Mouse (Mus musculus) embryonic fibroblast, embryonic 13.5 days (primary cell): ENCODE data around the gene Nr2e1.

ENCODE experiments used
- CTCF ChIP-seq: IDR thresholded peaks from 2 replicates; pipeline ENCODE4 v1.5.1; 2011; ENCODE audit warnings: mild to moderate bottlenecking, control low read depth, low read length, moderate library complexity, borderline replicate concordance; ENCODE audit not compliant: insufficient read depth
- POLR2A ChIP-seq: IDR thresholded peaks from 2 replicates; pipeline ENCODE4 v1.6.1; 2011; ENCODE audit warnings: low read depth, mild to moderate bottlenecking, control low read depth, low read length, moderate library complexity

DNA sequence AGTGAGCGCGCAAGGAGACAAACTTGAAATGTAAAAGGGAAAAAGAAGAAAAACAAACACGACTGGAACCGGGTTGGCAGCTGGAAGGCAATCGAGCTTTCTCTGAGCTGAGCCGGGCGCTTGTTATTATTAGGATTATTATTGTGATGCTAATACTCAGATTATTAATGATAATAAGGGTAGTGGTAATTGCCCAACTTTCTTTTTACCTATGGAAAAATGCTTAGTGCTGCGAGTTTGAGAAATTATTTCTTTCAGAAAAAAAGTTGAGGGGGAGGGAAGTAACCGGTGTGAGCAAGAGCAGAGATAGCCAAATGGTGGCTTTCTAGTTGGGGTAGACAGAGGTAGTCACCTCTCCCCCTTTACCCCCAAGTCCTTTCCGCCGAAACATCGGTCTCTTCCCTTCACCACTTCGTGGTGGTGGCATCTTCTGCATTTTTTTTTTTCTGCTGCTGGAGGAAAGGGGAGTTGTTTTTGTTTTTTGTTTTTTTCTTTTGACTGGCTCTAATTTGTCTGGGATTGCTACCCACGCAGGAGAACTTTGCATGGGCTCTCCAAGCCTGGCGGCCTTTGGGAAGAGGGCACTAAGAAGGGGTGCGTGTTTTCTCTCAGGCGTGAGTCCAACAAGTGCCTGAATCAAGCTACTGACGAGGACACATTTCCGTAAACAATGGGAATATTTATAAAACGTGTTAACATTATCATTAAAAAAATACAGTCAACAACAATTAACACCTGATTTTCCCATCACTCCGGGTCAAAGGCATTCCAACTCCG is 4.5 kb downstream of the Nr2e1 start:
- TF ChIP-seq CTCF (no peak), POLR2A (no peak)
